Mouse (Mus musculus): ENCODE results near the gene Kmt5a.
"Not testable (repeated sequence)": the region's sequence is repeated elsewhere in the genome, so short reads cannot be mapped to it uniquely, and the experiment has no call there.

Kmt5a gene

DNA sequence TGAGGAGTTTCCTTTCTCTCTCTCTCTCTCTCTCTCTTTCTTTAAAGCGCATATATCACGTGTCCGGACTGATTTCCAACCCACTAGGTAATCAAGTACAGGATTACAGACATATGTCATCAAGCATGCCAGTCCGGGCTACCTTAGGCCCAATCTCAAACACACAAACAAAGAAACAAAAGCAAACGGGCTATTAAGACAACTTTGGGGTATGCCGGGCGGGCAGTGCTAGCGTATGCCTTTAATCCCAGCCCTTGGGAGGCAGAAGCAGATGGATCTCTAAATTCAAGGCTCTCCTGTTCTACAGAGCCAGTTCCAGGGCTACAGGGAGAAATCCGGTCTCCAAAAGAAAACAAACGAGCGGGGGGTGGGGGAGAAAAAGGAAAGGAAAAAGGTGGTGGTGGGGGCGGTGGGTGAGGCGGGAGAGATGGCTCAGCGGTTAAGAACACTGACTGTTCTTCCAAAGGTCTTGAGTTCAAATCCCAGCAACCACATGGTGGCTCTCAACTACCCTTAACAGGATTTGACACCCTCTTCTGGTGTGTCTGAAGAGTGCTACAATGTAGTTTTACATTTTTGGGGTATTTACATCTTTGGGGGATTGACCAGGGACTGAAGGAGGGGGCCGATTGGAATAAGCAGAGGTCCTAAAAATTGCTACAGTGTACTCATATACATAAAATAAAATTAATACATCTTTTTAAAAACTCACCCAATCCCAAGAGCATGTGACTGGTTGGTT lies 44.1 kb downstream of the Kmt5a start:
- DNase-seq = no peak

GRCm38 (mm10) chr5:124485654-124486053 lies 45.9 kb downstream of the Kmt5a start:
- DNase-seq = no peak

DNA sequence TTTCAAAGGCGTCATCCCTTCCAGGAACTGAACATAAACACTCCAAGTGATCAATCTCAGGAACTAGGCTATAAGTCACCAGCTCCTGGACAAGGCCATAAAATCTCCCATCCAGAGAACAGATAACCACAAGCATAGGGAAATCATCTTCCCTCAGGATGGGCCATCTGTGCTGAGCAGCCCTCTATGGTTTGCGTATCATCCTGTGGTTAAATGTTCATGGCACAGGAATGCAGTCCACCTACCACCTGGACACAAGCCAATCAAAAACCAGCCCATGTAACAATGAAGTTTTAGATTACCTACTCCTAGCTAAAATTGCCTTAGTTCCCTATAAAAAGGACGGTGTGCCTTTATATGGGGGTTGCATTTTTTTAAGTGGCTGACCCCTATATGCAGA lies 49.2 kb downstream of the Kmt5a start:
- no peak for DNase-seq

GRCm38 (mm10) chr5:124491732-124492131 lies 52.0 kb downstream of the Kmt5a start:
- DNase-seq = no peak

- no peak for DNase-seq
These were observed 52.9 kb downstream of the Kmt5a start for GRCm38 (mm10) chr5:124492618-124493017.

DNA sequence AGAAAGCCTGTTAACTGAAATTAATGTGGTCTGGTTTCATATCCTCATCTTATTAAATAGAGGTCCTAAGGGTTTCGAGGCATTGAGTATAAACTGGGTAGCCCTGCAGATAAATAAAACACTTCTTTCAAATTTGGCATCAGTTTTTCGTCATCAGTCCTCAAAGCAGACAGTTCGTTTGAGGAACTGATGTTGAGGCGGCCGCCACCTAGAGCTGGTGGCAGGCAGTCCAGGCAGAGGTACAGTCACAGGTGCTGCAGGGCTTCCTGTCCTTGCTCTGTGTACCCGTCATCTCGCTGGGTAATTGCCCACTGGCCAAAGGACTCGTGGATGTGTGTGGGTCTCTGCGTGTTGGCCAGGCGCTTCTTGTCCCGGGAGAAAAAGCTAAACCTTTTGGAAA lies 53.7 kb downstream of the Kmt5a start:
- no peak for DNase-seq

DNA sequence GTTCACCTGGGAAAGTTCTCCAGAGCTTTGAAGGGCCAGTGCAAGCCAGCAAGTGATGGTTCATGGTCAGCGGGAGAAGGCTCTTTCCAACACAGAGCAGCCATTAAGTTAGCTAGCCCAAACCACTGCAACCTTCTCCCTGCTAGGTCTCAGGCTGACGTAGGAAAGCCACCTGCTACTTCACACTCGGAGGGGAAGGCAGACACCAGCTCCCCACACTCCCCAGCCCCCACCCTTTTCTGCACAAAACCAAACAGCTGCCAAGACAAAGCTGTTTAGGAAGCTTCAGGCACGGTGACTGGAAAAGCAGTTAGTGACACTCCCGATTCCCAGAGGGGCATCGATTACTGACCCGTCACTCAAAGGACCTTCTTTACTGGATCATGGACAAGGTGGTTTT lies 55.8 kb downstream of the Kmt5a start:
- DNase-seq = no peak

DNA sequence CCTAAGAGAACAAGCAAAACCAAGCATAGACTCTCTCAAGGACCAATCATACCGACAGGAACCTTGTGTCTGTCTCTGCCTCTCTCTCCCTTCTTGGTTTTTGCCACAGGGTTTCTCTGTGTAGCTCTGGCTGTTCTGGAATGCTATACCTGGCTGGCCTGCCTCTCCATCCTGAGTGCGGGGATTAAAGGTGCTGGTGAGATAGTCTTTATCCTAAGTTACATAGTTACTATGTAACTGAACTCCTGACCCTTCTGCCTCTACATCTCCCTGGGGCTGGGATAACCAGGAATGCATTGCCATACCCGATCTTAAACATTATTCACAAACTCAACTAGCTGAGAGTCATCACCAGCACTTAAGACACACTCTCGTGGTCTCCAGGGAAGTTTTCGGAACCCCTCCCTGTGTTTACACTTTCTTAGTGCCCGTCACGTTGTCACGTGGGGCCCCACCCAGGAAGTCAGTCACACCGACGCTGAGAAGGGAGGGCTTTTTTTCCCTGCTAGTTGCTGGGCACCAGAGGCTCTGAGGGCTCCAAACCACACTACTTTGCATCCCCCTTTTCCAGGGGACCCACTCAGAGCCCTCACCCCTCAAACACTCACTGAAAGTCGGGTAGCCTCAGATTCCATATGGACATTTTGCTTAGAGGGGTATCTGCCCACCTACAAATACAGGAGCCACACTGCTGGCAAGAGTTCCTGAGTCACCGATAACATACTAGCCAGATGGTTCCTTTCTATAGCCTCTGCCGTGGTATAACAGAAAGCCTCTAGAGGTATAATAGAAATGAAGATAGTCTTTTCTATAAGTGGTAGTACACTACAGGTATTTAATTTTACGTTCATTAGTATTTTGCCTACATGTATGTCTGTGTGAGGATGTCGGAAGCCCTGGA lies 57.1 kb downstream of the Kmt5a start:
- DNase-seq = no peak

DNA sequence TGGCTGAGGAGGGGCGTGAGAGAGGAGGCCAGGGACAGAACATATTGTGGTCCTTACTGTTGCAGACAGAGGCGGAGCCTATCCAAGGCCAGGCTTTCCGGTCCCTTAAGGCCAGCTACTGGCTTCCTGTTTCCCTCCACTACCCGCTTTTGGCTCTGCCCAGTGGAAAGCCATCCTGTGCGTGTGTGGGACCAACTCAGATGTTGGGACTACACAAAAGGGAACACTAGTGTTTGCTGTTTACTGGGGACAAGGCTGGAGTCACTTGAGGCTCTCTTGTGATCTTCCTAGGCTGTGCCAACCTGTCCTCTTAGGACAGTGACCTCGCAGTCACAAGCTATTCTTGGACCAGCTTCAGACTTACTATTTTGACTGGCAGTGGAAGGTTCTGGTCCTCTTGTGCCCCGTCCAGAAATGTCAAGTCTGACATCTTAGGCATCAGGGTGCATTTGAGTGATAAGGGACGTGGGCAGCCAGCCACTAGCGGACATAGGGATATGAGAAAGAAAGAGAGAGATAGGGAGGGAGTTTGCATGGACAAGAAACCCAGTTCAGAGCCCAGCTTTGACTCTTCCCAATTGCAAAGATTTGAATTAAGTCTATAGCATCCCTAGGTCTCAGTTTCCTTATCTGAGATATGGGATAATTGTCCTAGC lies 58.6 kb downstream of the Kmt5a start:
- no peak for DNase-seq

DNA sequence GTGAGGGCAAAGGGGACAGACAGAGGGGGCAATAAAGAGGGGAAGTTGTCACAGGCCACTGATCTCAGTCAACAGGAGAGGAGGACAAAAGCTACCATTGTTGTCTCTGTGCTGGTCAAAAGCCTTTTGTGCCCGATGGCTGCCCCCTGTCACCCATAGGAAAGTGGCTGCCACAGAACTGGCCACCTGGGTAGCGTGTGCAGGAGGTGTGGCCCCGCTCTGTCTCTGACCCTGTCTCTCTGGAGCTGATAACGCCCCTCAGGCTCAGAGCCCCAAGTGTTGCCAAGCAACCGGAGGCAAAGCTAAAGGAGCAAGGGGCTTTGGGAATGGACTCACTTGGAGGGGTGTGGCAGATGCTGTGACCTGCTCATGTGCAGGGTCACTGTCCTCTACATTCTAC lies 59.3 kb downstream of the Kmt5a start:
- no peak for DNase-seq

- DNase-seq = not testable (repeated sequence)
These were observed 60.3 kb downstream of the Kmt5a start for GRCm38 (mm10) chr5:124500037-124500436.

DNA sequence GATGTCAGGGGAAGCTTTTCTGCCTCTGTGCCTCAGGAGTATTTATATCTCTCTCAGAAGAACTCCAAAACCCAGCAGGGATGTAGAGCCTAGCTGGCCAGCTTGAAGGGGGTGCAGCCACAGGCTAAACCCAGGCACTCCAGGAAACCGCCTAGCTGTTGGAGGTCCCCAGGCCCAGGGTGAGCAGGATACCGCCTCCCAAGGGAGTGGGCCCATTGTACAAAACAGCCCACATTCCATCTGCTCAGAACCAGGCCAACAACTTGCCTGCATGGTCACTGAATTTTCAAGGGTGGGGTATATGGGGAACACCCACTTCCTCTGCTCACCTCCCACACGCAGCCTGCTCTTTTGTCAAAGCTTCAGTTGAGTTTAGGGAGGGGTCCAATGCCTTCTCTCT lies 60.8 kb downstream of the Kmt5a start:
- no peak for DNase-seq

DNA sequence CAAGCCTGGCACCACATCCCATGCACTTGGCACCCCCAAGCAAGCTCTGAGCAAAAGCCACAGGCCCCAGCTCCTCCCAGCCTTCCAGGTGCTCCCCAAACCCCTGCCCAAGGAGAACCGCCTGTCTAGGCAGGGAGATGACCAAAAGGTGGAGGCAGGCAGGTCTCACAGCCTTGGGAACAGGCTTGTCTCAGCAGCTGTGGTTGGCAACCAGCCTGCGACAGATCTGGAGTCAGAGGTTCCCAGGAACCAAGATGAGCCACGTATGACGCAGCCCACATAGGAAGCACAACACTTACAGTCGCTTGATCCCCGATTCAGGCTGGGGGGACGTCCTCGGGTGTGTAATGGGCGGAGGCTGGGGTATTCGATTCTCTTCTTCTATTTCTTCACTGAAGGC lies 61.8 kb downstream of the Kmt5a start:
- no peak for DNase-seq

DNA sequence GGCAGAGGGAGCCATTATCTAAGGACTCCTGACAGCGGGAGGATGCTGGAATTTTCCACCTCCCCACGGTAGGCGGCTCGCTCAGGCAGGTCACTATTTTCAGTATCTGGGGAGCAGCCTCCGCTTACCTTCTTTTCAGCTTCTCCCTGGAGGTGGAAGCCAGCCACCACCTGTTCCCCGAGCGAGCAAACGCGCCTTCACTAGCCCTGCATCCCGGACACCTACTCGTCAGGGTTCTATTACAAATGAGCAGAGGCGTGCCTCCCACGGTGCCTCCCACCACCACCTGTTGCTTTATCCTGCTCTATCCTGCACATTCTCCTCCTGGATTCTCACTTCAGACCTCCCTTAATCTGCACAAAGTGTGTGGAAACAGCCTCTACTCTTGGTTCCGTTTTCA lies 64.0 kb downstream of the Kmt5a start:
- DNase-seq = no peak

- DNase-seq = no peak
These were observed 65.5 kb downstream of the Kmt5a start for GRCm38 (mm10) chr5:124505235-124505634.

DNA sequence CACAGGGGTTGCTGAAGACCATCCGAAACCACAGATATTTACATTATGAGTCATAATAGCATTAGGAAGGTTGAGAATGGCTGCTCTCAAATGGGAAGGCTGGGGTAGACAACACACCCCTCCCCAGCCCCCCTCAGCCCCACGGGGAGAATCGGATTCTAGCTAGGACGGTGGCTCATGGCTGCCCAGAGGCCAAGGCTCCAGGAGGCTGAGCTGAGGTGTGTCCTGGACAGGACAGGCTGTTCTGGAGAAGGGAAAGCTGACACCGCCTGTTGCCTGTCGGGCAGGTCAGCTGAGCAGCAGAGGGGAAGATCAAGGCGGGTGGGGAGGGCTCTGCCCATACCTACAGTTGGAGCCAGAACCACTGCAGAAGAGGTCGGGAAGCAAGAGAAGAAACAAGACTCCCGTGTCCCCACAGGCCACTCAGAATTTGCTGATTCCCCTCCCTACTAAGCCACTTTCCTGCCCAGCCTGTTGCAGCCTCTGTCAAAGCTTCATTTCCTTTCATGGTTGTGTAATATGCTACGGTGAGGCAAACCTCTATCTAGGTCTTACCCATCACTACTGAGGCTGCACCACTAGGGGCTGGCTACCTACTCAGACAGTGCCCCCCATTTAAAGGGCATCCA lies 67.1 kb downstream of the Kmt5a start:
- no peak for DNase-seq

DNA sequence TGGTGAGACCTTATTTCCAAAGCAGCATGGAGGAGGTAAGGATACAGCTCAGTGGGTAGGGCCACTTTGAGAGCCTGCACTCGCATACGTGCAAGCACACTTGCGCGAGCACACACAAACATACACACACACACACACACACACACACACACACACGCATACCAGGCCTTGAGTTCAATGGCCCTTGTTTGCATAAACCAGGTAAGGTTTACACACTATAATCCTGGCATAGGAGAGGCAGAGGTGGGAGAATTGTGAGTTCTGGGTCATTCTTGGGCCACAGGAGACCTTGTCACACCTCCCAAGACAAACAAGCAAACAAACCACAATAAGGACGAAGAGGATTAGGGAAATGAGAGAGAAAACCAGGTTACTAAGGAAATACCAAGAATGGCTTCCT lies 69.5 kb downstream of the Kmt5a start:
- no peak for DNase-seq

GRCm38 (mm10) chr5:124509742-124510237 lies 70.1 kb downstream of the Kmt5a start:
- peak; percentile 82 for DNase-seq

GRCm38 (mm10) chr5:124510536-124511050 lies 70.9 kb downstream of the Kmt5a start:
- no peak for DNase-seq
